Comparison of ENCODE assay signal across 28 mouse cellular contexts in the genomic region with DNA sequence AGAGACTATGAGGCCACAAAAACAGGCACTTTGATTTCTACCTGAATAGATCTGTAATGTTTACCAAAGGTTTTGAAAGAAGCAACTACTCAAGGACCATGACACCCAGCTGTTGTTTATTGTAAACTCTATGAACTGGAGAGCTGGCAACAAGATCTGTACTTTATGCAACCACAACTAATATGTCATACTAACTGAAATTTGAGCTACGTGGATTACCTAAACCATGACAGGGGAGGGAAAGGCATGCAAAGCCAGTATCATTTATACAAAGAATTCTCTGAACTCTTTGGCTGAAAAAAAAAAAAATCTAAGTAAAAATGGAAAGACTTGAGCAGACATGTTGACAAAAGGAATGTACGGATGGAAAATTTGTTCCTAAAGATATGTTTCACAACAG.
"Had no signal": no experiment of that assay in that cellular context is flagged by ENCODE, and none has a peak within 500 bp of the region (broad histone marks: within the 10 kb centered on the region; RNA-seq: fewer than 3 reads in every experiment).

No protein-coding gene starts in this region.

- H3K36me3 ChIP-seq: embryonic facial prominence, embryonic 12.5 days; embryonic facial prominence, embryonic 13.5 days; forebrain, embryonic 10.5 days; forebrain, embryonic 12.5 days; forebrain, embryonic 15.5 days; heart, embryonic 10.5 days had no signal

- DNase-seq: cerebellum, adult 2 months; cerebellum, adult 8-10 months; cerebellum, adult 9-10 months; cerebellum, adult 9-11 months; cerebellum, postnatal 10 days; cerebellum, postnatal 14 days; cerebellum, postnatal 25 days; cerebellum, postnatal 36 days; embryo, embryonic 11 days; forebrain, postnatal 0 days; gastrocnemius, adult 2 months; gastrocnemius, postnatal 10 days; gastrocnemius, postnatal 14 days; gastrocnemius, postnatal 25 days; gastrocnemius, postnatal 36 days; heart, adult 11 months; heart, adult 18-20 months; heart, adult 2 months had no signal

- H3K9ac ChIP-seq: embryonic facial prominence, embryonic 12.5 days; embryonic facial prominence, embryonic 13.5 days; forebrain, embryonic 12.5 days; forebrain, embryonic 13.5 days; forebrain, embryonic 15.5 days; forebrain, postnatal 0 days had no signal

- ATAC-seq: forebrain, embryonic 13.5 days; forebrain, embryonic 14.5 days; forebrain, embryonic 15.5 days; forebrain, embryonic 16.5 days; forebrain, postnatal 0 days had no signal

- H3K4me1 ChIP-seq: embryonic facial prominence, embryonic 12.5 days; embryonic facial prominence, embryonic 13.5 days; forebrain, embryonic 10.5 days; forebrain, embryonic 12.5 days; forebrain, embryonic 13.5 days; forebrain, embryonic 15.5 days; heart, embryonic 10.5 days had no signal

- H3K9me3 ChIP-seq: embryonic facial prominence, embryonic 12.5 days; embryonic facial prominence, embryonic 13.5 days; forebrain, embryonic 10.5 days; forebrain, embryonic 13.5 days; forebrain, embryonic 15.5 days; heart, embryonic 10.5 days had no signal

- H3K4me3 ChIP-seq: embryonic facial prominence, embryonic 12.5 days; embryonic facial prominence, embryonic 13.5 days; erythroblast, embryonic 14.5 days; forebrain, embryonic 10.5 days; forebrain, embryonic 12.5 days; forebrain, embryonic 13.5 days; forebrain, embryonic 15.5 days; gastrocnemius, adult 2 months; heart, adult 2 months; heart, embryonic 10.5 days had no signal

- H3K4me2 ChIP-seq: embryonic facial prominence, embryonic 12.5 days; embryonic facial prominence, embryonic 13.5 days; forebrain, embryonic 12.5 days; forebrain, embryonic 13.5 days; forebrain, embryonic 15.5 days had no signal

- H3K27me3 ChIP-seq: embryonic facial prominence, embryonic 12.5 days; embryonic facial prominence, embryonic 13.5 days; forebrain, embryonic 12.5 days; forebrain, embryonic 13.5 days; forebrain, embryonic 15.5 days had no signal

- H3K27ac ChIP-seq: embryonic facial prominence, embryonic 12.5 days; embryonic facial prominence, embryonic 13.5 days; forebrain, embryonic 10.5 days; forebrain, embryonic 12.5 days; forebrain, embryonic 13.5 days; forebrain, embryonic 15.5 days; gastrocnemius, adult 2 months; heart, adult 2 months; heart, embryonic 10.5 days had no signal
